Mouse (Mus musculus) adrenal gland, postnatal 10 days (tissue): Measurements from ENCODE around the gene Ganab. TPM values are rescaled to one million over a fixed set of nuclear protein-coding genes. Genes with fewer than 3 reads are reported as not detected.
A peak's percentile ranks its signal among the peaks of the same experiment; 100 is the strongest.
"Not testable (repeated sequence)": the region's sequence is repeated elsewhere in the genome, so short reads cannot be mapped to it uniquely, and the experiment has no call there.

Source experiments
- DNase-seq: peaks from one replicate; pipeline ENCODE4 v3.0.0; 2021; ENCODE audit warnings: mixed read lengths
- long read RNA-seq, 2 experiments: library from polyadenylated mRNA; stranded (forward); transcript quantifications; one replicate each; pipeline ENCODE4 v2.0.0; 2021
- total RNA-seq, 2 experiments: library from RNA; stranded (reverse); gene quantifications; 2 replicates each; pipeline ENCODE4 v1.2.3; 2021

The Ganab gene
- 100 to 1,000 TPM; 142 to 150 TPM for total RNA-seq
- long read RNA-seq, experiment 1, transcript Ganab-202 (24 exons, 3,788 nt): major isoform, 5 of 35 reads
- long read RNA-seq, experiment 1, partial matches to known transcripts: 30 of 35 reads
- long read RNA-seq, experiment 1, other reads (novel, unspliced or antisense): 0 of 35 reads
- long read RNA-seq, experiment 2, transcript Ganab-202 (24 exons, 3,788 nt): major isoform, 16 of 32 reads
- long read RNA-seq, experiment 2, partial matches to known transcripts: 12 of 32 reads
- long read RNA-seq, experiment 2, other reads (novel, unspliced or antisense): 2 of 32 reads

DNA sequence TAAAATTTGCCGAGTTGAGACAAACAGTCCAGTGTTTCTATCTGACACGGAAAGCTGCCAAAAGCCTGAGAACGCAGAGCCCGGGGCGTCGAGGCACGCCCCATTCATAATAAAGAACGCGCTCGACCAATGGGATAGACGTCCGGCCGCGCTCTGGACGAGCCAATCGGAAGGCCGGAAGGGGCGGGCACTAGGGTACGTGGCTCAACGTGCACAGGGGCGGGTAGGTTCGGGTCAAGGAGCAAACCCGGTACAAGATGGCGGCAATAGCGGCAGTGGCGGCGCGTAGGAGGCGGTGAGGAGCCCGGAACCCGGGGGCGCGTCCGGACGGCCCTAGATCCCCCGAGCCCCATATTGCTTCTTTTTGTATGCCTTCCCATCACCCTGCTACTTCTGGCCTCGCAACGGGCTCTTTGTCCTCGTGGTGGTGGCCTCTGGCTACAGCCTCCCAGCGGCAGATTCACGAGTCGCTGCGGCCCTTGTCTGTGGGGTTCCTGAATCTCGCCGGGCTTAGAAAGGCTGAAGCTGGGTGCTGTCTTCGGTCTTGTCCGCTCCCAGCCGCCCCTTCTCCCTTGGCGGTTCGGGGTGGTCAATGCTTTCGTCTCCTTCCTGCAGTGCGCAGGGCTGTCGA, at the start of gene Ganab:
Gene Ganab (plus strand): TSS at position 207 of the 631 bp plus-strand sequence.
- peak; percentile 96 for DNase-seq

DNA sequence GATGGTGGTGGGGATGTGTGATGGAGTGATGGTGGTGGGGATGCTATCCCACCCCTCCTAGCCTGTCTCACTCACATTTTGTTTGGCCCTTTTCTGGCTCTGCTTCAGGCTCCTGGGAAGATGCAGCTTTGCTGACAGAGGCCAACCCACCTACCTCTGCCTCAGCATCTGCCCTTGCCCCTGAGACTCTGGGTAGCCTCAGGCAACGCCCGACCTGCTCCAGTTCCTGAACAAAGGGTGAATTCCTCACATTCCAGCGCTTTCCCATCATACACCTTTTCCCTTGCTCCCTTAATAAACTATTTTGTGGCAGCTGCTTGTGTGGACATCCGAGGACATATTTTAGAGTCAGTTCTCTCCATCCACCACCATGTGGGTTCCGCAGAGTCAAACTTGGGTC, 49.5 kb upstream of the Ganab start:
- DNase-seq: no peak

DNA sequence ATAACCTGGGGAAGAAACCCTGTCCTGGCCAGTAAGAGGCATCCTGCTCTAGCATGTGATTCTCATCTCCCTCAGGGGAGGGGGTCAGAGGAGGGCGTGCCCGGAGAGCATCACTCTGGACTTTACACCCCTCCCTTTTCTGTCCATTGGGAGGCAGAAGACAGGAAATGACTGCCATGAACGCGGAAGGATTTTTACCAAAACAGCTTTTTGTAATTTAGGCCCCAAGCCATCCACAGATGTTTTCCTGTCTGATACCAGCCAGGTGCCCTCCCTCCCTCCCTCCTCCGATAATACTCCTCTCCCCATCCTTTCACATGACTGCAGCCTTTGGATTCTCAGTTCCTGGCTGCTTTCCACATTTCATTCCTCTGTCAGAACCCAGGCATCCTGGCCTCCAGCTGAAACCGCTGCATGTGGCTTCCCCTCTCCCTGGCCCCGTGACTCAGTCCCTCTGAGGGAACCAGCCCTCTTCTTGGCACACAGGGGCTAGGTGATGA, 47.4 kb upstream of the Ganab start, which contains the start of gene Lrrn4cl:
Gene Lrrn4cl (plus strand): TSS at position 367 of the 500 bp plus-strand sequence.
- DNase-seq: peak; percentile 43

DNA sequence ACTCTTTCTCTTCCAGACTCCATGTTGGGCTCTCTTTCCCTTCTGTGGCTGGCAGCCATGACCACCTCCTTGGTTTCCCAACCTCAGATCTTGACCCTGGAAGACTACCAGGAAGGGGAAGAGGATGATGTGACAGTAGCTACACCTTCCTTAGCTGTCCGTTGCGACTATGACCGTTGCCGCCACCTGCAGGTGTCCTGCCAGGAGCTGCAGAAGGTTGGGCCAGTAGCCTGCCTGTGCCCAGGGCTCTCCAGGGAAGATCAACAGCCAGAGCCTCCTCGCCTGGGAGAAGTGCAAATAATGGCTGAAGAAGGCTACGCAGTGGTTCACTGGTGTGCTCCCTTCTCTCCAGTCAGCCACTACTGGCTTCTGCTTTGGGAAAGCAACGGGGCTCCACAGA, 46.2 kb upstream of the Ganab start:
- peak; percentile 43 for DNase-seq

DNA sequence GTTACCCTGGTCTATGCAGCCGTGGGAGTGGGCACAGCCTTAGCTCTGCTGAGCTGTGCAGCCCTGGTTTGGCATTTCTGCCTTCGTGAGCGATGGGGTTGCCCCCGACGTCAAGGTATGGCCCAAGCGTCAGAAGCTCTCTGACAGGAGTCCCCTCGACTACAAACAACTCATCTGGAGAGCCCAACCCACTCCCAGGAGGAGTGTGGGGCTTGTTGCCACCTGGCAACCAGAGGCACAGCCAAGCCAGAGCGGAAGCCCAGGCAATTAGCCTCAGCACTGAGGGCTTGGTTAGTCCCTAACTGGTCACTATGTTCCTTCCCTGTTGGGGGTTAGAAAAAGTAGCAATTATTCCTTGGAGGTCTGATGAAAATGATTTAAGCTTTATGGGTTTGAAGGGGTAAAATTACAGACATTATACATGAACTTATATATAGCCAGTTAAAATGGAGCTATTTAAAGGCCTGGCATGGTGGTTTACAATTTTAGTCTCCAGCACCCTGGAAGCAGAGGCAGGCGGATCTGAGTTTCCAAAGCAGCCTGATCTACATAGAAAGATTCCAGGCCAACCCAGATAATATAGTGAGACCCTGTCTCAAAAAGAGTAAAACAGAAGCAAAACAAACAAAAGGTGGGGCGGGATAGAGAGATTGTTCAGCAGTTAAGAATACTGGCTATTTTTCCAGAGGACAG, 45.5 kb upstream of the Ganab start:
- DNase-seq: peak; percentile 67

DNA sequence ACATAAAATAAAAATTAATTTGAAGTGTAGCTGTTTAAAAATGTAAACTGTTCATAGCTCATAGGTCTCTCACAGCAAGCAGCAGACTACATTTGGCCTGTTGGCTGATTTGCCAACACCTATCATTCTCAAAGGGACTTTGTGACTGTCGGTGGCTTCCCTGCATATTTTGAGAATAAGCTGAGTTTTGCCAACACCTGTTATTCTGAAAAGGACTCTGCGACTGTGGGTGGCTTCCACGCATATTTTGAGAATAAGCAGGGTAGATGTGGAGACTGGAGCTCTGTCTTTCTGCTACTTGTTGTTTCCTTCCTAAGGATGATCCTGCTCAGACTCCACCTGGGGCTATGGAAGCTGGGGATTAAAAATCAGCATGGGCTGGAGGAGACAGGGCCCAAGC, 44.8 kb upstream of the Ganab start:
- no peak for DNase-seq

DNA sequence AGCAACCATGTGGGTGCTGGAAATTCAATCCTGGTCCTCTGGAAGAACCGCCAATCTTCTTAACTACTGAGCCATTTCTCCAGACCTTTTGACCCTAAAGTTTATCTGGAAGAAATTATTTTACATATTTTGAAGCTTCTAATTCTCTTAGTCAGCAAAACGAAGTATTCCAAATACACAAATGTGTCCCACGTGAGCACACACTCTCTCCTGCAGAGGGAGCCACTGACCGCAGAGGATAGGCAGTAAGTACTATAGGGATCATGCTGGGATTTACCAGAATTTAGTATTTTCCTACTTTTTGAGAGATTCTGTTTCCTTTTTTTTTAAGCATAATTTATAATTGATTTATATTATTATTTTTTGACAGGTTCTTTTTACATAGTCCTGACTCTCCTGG, 40.2 kb upstream of the Ganab start:
- DNase-seq: peak; percentile 73

DNA sequence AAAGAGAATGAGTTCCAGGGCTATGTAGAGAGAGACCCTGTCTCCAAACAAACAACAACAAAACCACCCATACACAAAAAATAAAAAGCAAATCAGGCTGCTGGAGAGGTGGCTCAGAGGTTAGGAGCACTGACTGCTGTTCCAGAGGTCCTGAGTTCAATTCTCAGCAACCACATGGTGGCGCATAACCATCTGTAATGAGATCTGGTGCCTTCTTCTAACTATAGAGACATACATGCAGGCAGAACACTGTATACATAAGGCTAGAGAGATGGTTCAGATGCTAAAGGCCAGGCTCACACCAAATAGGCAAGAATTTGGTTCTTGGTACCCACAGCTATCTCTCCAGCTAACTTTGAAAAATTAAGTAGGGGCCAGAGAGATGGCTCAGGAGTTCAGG, 38.9 kb upstream of the Ganab start:
- no peak for DNase-seq

DNA sequence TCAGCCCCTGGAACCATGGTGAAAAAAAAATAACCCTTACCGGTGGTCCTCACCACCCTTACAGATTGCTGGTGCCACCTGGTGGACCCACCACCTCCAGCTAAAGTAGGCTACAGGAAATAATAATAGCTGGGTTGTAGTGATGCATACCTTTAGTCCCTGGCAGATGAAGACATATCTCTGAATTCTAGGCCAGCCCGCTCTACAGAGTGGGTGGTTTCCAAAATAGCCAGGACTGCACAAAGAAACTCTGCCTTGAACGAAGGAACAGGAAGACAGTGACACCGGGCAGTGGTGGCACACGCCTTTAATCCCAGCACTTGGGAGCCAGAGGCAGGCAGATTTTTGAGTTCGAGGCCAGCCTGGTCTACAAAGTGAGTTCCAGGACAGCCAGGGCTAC, 33.6 kb upstream of the Ganab start:
- no peak for DNase-seq

DNA sequence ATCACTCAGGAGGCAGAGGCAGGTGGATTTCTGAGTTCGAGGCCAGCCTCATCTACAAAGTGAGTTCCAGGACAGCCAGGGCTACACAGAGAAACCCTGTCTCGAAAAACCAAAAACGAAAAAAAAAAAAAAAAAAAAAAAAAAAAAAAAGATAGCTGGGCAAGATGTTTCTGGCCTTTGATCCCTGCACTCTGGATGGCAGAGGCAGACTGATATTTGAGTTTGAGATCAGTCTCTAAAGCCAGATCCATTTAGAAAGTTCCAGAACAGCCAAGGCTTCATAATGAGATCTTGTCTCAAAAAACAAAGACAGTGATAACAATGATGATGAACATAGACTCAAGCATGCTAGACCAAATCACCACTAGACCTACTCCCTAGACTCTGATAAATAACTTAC, 27.5 kb upstream of the Ganab start:
- DNase-seq: not testable (repeated sequence)

DNA sequence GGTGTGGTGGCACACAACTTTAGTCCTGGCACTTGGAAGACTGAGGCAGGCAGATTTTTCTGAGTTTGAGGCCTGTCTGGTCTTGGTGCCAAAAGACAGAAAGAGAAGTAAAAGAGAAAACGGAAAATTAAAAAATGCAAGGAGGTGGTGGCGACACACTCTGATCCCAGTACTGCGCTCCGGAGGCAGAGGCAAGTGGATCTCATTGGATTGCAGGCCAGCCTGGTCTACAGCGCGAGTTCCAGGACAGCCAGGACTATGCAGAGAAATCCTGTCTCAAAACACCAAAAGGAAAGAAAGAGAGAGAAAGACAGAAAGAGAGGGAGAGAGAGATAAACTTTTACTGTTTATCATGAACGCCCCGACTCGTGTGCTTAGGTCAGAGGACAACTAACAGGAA, 27.0 kb upstream of the Ganab start:
- DNase-seq: no peak

DNA sequence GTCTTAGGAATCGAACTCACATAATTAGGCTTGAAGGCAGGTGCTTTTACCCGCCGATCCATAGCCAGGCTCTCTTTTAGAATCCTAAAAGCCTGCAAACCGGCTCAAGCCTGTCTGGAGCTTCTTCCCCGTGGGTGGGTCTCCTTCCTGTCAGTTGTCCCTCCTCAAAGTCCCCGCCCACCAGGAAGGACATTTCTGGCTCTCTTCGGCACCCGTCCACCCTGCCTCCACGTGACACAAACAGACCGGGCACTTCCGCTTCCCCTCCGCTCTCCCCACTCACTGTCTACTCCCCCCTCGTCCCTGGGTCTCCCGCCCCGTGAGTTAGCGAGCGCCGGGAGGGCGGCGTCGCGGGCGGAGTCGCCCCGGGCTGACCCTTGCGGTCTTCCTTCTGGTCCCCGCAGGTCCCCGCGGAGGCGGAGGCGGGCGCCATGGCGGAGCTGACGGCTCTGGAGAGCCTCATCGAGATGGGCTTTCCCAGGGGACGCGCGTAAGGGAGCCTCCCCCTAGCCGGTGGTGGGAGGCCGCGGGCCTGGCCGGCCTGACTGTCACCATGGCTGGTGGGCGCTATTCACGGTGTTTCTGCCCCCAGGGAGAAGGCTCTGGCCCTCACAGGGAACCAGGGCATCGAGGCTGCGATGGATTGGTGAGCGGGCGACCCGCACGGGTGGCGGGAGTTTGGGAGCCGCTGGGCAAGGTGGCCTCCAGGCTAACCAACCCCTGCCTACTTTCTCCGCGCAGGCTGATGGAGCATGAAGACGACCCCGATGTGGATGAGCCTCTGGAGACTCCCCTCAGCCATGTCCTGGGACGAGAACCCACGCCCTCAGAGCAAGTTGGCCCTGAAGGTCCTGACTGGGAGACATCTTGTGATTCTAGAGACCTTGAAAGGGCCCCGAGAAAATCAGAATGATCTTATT, 26.3 kb upstream of the Ganab start, which contains the start of gene Ubxn1:
Gene Ubxn1 (plus strand): TSS at position 230 of the 920 bp plus-strand sequence.
- peak; percentile 97 for DNase-seq

DNA sequence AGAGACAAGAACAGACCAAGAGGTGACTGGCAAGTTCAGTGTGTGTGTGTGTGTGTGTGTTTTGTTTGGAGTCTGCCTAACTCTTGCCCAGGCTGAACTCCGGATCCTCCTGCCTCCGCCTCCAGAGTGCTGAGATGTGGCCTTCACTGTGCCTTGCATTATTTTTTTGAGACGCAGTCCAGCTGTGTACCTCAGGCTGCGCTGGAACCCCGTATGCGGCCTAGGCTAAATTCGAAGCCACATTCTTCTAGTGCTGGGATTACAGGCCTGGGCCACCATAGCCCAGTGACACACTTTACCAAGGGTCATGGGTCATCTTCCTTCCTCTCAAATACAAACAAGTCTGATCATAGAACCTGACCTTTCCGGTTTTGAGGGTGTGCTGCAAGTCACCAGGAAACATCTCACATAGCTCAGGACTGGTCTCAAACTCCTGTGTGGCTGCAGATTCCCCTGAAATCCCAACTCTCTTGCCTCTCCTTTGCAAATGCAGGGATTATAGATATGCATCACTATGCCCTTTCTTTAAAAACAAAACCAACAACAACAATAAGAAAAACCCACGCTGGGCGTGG, 25.5 kb upstream of the Ganab start:
- peak; percentile 27 for DNase-seq

DNA sequence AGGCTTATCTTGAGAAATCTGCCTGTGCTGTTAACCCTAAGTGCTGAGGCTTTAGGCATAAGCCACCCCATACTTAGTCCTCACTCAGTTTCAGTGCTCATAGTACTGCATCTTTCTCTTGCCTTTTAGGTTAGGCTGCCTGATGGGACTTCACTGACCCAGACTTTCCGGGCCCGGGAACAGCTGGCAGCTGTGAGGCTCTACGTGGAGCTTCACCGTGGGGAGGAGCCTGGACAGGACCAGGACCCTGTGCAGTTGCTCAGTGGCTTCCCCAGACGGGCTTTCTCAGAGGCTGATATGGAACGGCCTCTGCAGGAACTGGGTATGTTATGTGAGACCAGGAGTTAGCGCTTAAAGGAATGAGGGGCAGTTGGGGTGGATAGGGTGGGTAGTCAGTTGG, 22.8 kb upstream of the Ganab start:
- DNase-seq: no peak

DNA sequence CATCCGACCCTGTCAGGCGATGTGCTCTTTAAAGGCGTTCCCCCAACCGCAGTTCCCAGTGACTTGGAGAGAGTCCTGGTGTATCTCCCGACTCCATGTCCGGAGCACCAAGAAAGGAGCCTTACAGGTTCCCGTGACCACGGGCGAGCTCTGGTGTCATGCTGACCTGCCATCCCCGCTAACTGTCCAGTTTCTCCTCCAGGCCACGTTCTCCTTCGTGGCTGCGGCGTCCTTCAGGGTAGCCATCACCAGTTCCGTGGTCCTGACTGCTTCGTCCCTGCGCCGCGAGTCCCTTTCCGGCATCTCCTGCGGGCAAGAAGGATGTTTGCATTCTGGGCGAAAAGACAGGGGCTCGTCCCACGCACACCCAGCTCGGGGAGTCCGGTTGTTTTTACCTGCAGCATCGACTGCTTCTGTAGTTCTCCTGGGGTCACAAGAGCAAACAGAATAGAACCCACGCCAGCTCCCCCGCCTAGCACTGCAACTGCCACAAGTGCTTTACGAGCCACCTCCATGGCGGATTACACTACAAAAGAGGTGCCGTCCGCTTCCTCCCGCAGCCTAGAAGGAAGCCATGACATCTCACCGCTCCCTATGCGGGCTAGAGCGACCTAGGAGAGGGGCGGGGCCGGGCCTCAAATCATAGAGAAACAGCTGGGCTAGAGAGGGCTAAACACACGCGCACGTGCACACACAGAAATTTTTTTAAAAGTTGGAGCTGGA, 17.4 kb upstream of the Ganab start, which contains the start of gene Uqcc3:
Gene Uqcc3 (minus strand): TSS at position 613 of the 723 bp plus-strand sequence.
- DNase-seq: peak; percentile 93

DNA sequence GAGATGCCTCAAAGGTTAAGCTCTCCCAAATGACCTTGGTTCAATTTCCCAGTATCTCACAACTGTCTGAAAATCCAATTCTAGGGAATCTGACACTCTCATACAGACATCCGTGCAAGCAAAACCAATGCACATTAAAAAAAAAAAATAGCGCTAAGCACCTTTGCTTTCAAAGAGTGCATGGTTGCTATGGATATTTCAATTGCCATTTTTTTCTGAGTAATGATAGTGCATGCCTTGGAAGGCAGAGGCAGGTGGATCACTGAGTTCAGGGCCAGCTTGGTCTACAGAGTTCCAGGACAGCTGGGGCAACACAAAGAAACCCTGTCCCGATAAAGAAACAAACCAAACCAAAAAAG, 16.9 kb upstream of the Ganab start:
- DNase-seq: no peak

DNA sequence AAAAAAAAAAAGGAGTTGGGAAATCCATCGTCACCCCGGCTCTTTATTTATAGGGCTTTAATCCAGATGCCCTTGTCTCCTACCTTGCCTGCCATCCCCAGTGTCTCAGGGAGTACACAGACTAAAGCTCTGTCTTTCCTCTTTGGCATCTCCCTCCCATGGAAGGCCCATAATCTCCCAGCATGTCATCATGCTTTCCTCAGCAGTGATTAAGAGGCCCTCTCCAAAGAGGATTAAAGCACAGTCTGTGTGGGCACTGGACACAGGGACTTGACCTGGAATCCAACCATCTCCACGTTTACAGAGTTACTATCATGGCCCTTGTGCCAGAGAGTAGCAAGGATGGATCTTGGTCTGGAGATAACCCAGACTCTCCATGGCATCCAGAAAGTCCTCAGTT, 14.3 kb upstream of the Ganab start, which contains the start of the genes Lbhd1 and Gm49403:
Gene Lbhd1 (plus strand): TSS at position 117 of the 400 bp plus-strand sequence.
Gene Gm49403 (plus strand): TSS at position 315 of the 400 bp plus-strand sequence.
- DNase-seq: no peak

DNA sequence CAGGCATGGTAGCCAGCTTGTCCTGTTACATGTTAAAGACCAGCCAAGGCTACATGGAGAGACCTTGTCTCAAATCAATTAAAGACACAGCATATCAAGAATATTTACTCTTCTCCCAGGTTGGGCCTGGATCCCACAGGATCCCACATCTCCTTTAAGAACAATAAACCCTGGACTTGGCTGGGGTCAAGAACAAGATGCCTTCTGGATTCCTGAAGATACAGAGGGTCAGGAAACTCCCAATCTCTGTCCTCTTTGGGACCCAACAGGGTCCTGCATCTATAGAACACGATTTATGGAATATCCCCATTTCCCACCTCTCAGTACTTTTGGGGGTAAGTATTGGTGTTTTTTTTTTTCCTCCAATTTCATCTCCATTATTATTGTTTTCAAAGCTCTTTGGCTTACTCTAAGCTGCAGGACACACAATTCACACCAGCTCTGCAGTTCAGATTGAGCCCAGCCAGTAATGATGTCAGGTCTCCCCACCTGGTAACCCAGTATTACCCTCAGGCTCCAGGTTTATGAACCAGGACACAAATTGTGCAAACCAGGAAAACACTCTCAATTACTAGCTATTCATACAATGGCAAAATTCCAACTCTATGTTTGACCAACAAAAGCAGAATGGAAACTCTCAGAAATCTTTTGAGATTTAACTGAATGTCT, 10.8 kb upstream of the Ganab start:
- no peak for DNase-seq

DNA sequence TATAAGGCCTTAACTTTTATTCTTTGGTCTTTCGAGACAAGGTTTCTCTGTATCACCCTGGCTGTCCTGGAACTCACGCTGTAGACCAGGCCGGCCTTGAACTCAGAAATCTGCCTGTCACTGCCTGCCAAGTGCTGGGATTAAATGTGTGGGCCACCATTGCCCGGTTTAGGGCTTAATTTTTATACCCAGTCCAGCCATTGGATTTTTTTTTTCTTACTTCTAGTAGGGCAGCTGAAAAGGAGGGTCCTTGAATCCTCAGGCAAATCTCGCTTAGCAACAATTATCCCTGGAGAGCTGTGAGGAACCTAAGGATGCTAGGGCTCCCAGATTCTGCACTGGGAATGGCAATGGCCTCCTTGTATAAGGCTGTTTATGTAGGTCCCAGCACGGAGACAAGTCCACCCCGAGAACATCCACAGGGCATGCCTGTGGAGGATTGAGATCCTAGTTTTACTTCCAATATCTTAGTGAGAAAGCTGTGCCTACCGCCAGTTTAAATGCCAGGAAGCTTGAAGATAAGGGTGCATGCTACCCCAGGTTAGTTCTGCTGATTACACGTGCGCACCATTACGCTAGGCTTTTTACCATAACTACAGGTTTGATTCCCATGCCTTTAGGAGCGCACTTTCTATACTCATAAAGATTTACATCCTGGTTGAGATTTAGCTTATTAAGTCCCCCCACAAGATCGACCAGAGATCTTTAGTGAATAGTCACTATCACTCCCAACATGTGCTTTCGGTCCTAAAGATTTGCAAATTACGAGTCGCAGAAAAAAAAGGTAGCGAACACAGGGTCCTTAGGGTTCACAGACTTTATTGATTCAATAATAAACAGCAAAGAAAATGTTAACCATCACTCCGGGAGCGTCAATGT, 10.0 kb upstream of the Ganab start:
- no peak for DNase-seq
